Mouse (Mus musculus) layer of hippocampus, postnatal 10 days (tissue): Measurements from ENCODE around the gene Dtd1. TPM values are rescaled to one million over a fixed set of nuclear protein-coding genes. Genes with fewer than 3 reads are reported as not detected.

ENCODE experiments used
- DNase-seq, 2 experiments: peaks; one replicate each; pipeline ENCODE4 v3.0.0; 2021; ENCODE audit warnings: low spot score in 2 of 2
- total RNA-seq, 2 experiments: library from RNA; stranded (reverse); gene quantifications; 2 replicates each; pipeline ENCODE4 v1.2.3; 2021

The Dtd1 gene
- total RNA-seq, 2 experiments from 2014 or later, result 52.2 TPM

- peak in 1 of 2 experiments; percentile 35 for DNase-seq
Observed at GRCm38 (mm10) chr2:144638719-144639118, 39.0 kb downstream of the Dtd1 start.

GRCm38 (mm10) chr2:144640101-144640500 is 40.4 kb downstream of the Dtd1 start:
- no peak for DNase-seq

- no peak for DNase-seq
Observed at GRCm38 (mm10) chr2:144641991-144642390, 42.3 kb downstream of the Dtd1 start.

DNA sequence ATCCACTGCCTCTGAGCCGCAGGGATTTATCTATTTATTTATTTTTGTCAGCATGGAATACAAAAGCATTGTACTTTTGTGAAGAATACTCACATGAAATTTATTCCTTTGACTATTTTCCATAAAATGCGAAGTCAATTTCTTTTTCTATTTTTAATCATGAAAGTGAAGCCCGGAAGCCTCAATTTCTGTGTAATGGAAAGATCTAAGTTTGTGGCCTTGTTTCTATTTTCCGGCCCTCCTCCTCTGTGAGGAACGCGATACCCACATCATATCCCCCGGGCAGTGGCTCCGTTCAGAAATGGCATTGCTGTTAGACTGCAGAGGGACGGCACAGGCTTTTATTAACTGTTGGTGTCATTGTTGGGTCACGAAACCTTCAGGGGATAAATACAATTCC is 46.7 kb downstream of the Dtd1 start:
- DNase-seq, result no peak

DNA sequence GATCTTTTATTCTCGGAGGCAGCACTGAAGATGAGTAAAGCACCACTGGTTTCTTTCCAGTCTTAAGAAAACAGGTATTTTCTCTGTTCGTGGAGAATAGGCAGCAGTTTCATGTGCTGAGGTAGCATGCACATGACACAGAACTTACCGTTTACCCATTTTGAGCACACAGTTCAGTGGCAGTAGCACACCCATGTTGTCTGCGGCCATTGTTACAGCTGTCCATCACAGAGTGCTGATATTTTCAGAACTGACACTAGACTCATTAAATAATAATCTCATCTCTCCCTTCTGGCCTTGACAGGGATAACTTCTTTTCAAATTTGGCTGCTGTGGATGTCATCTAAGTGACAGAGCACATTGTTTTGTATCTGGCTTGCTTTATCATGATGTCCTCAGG is 47.5 kb downstream of the Dtd1 start:
- no peak for DNase-seq

GRCm38 (mm10) chr2:144649960-144650359 is 50.3 kb downstream of the Dtd1 start:
- DNase-seq, result no peak

- no peak for DNase-seq
Observed at GRCm38 (mm10) chr2:144652841-144653240, 53.1 kb downstream of the Dtd1 start.

DNA sequence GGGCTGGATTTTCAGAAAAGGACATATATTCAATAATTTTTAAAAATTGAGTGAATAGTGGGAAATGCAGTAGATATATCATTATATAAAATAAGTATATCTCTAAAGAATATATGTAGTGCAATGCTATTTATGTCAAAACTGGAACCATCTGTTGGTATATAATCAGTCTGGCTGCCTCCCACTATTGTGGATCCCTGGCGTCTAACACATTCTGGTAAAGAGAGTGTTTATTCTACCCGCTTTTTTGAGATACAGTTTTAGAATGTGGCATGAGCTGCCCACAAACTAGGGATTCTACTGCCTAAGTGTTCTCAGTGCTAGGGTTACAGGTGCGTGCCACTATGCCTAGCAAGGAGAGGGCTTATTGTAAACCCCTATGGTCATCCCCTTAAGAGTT is 55.6 kb downstream of the Dtd1 start:
- no peak for DNase-seq

- DNase-seq, result no peak
Observed at GRCm38 (mm10) chr2:144668507-144668906, 68.8 kb downstream of the Dtd1 start.

- no peak for DNase-seq
Observed at GRCm38 (mm10) chr2:144670289-144670930, 70.7 kb downstream of the Dtd1 start.

GRCm38 (mm10) chr2:144672397-144672796 is 72.7 kb downstream of the Dtd1 start:
- DNase-seq, result no peak

- peak in 1 of 2 experiments; percentile 25 for DNase-seq
Observed at GRCm38 (mm10) chr2:144676546-144677228, 77.0 kb downstream of the Dtd1 start.

DNA sequence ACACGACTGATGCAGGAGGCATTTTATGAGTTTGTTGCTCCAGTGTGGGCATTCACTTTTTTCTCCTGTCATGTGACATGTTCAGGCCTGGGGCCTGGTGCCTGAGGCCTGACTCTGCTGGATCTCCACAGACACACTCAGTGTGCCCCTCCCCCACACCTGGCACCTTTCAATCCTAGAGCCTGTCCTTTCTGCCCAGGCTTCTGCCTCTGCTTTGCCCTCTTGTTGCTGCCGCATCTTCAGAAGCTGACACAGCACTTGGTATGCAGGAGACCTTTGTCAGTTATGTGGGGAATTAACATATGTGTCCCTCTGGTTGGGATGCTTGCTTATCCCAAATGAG is 77.5 kb downstream of the Dtd1 start:
- no peak for DNase-seq

DNA sequence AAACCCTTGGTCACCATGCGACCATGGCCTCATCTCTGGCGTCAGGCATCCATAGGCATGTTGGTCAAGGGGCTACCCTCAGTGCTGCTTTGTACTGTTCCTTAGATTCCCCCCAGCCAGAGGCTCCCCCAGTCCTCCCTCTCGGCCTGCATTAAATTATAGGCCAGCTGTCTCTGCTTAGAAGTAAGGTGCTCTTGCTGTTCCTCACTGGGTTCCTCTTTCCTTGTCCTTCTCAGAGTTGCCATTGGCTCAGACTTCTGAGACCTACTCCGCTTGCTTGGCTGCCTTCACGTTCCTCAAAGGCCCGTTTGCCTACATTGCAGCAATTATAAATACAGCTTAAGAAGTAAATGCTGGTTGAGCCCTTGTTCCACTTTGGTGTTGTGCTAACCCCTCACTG is 79.1 kb downstream of the Dtd1 start:
- DNase-seq, result no peak

DNA sequence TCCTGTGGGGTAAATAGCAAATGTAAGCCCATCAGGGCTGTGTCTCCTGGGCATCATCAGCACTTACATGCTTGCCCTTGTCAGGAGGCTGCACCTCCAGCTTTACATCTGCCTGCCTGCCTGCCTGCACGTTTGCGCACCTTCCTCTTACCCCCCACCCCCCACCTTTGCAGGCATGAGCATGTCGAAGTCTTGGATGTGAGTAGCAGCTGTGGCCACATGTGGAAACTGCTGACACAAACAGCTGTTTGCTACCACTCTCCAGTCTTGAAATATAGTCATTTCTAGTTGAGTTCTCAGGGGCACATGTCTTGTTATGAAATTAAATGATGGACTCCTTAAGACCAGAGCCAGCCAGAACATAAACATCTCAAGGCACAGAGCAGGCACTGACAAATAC is 79.7 kb downstream of the Dtd1 start:
- DNase-seq, result no peak

GRCm38 (mm10) chr2:144692219-144692732 is 92.6 kb downstream of the Dtd1 start:
- no peak for DNase-seq

DNA sequence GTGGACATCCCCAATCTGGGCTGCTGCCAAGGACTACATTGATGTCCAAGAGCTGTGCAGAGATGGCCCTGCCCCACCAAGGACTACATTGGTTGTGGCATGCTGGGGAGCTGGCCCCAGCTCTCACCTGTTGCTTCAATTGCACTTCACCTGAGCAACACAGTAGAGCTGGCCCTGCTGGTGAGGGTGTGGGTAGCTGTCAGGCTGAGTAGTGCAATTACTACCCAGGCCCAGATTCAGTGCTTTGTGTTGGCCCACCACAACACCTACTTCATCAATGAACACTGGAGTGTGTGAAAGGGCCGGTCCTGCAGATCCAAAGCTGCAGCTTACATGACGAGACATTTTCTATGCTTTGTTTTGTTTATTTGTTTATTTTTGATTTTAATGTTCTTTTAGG is 93.1 kb downstream of the Dtd1 start:
- no peak for DNase-seq

DNA sequence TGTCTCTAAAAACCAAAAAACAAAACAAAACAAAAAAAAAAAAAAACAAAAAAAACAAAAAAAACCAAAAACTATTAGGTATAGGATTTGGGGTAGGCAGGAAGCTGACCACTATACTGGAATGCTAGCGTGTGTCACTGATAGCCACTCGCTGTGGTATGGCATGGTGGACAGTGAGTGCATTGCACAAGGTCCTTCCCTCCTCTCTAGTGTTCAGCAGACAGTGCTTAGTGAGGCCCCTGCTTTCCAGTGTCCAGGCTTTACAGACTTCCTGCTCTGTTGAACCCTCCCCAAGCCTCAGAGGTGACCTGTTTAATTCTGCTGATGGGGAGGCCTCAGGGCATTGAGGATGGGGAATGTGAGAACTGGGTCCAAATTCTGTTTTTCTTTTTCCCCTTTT is 95.2 kb downstream of the Dtd1 start:
- no peak for DNase-seq

- DNase-seq, result no peak
Observed at GRCm38 (mm10) chr2:144698046-144698445, 98.3 kb downstream of the Dtd1 start.

GRCm38 (mm10) chr2:144700608-144701007 is 100.9 kb downstream of the Dtd1 start:
- DNase-seq, result no peak

DNA sequence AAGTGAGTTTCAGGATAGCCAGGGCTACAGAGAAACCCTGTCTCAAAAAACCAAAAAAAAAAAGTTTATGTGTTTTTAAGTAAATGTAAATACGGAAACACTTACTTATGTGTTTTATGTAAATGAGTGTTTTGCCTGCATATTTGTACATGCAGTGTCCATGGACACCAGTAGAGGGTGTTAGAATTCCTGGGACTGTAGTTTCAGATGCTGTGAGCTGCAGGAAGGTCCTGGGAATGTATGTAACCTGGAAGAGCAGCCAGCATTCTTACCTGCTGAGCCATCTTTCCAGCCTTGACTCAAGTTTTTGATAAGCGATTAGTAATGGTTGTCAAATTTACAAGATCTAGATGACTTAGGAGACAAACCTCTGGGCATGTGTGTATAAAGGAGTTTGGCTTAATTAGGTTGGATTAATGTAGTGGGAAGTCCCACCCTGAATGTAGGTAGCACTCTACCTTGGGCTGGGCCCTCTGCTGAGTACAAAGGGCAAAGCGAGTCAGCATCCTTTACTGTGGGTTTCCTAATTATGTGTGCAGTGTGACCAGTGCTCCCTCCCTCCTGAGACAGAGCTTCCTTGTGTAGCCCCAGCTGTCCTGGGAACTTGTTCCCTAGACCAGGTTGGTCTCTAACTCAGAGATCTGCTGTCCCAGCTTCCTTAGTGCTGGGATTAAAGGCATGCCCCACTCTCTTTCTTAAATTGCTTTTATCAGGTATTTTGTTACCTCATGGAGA is 101.9 kb downstream of the Dtd1 start:
- no peak for DNase-seq

GRCm38 (mm10) chr2:144709285-144709684 is 109.6 kb downstream of the Dtd1 start:
- DNase-seq, result no peak
